Mouse (Mus musculus) heart, embryonic 12.5 days (tissue): ENCODE measurements around the gene Mageb1. TPM values are rescaled to one million over a fixed set of nuclear protein-coding genes. Genes with fewer than 3 reads are reported as not detected.
"Not testable (repeated sequence)": the region's sequence is repeated elsewhere in the genome, so short reads cannot be mapped to it uniquely, and the experiment has no call there.

Source experiments
- ATAC-seq: fragments of 200-750 bp; cut with Nextera tagmentation; 2 replicates; pipeline ENCODE4 v1.8.0; 2017; ENCODE audit warnings: moderate TSS enrichment, moderate library complexity; ENCODE audit not compliant: insufficient number of reproducible peaks, low FRiP score
- H3K27ac ChIP-seq: fragments of 300-500 bp; sonication (generic); 2 replicates; pipeline ENCODE4 v1.5.1; 2016; ENCODE audit warnings: mild to moderate bottlenecking, moderate library complexity; ENCODE audit not compliant: poor library complexity, severe bottlenecking
- H3K27me3 ChIP-seq: fragments of 300-500 bp; sonication (generic); replicated peaks from 2 replicates; pipeline ENCODE4 v1.6.1; 2016; ENCODE audit warnings: mild to moderate bottlenecking, moderate library complexity
- H3K36me3 ChIP-seq: fragments of 300-500 bp; sonication (generic); 2 replicates; pipeline ENCODE4 v1.6.1; 2016; ENCODE audit warnings: mild to moderate bottlenecking, moderate library complexity
- H3K4me1 ChIP-seq: fragments of 300-500 bp; sonication (generic); replicated peaks from 2 replicates; pipeline ENCODE4 v1.6.1; 2016; ENCODE audit warnings: mild to moderate bottlenecking
- H3K4me2 ChIP-seq: fragments of 300-500 bp; sonication (generic); 2 replicates; pipeline ENCODE4 v1.6.1; 2016; ENCODE audit warnings: mild to moderate bottlenecking, moderate library complexity
- H3K4me3 ChIP-seq: fragments of 300-500 bp; sonication (generic); 2 replicates; pipeline ENCODE4 v1.5.1; 2016; ENCODE audit warnings: mild to moderate bottlenecking
- H3K9ac ChIP-seq: fragments of 300-500 bp; sonication (generic); 2 replicates; pipeline ENCODE4 v1.6.1; 2016; ENCODE audit warnings: mild to moderate bottlenecking, moderate library complexity
- H3K9me3 ChIP-seq: fragments of 300-500 bp; sonication (generic); replicated peaks from 2 replicates; pipeline ENCODE4 v1.6.1; 2016; ENCODE audit warnings: mild to moderate bottlenecking, moderate library complexity
- WGBS: fragments of 180-500 bp; shearing (Covaris S2); methylation state at CpG from one replicate; pipeline ENCODE4 v1.1.7; 2016; 5-methylcytosine and 5-hydroxymethylcytosine counted together
- polyA plus RNA-seq: library from polyadenylated mRNA; unstranded; fragments of >200 nt; fragmentation: Nextera tagmentation; extraction: Ambion mirVana; gene quantifications from 2 replicates; pipeline ENCODE4 v1.2.1, GENCODE M21; 2016

The Mageb1 gene
- polyA plus RNA-seq, result not detected in 2 replicates

- not testable (repeated sequence) for H3K4me3 ChIP-seq, H3K36me3 ChIP-seq, H3K4me1 ChIP-seq, H3K27ac ChIP-seq, H3K27me3 ChIP-seq, H3K9ac ChIP-seq, ATAC-seq, H3K9me3 ChIP-seq, H3K4me2 ChIP-seq
- 20% methylated on average over 1 of the region's 1 CpGs for WGBS
These were observed at the start of gene Mageb1 for GRCm38 (mm10) chrX:92016233-92016632. Gene Mageb1 (minus strand): TSS chrX:92016333.

Other genes starting within 250 kb of the Mageb1 start
- not detected in 2 replicates for gene Mageb5, start 233.3 kb downstream of the Mageb1 start, polyA plus RNA-seq